Mouse (Mus musculus) cerebellum, postnatal 4 days (tissue): ENCODE results near the gene Fam43a.
A peak's percentile ranks its signal among the peaks of the same experiment; 100 is the strongest.

ENCODE experiments used
- DNase-seq, 2 experiments: peaks; one replicate each; pipeline ENCODE4 v3.0.0; 2022; ENCODE audit warnings: low spot score in 2 of 2, mixed read lengths in 1 of 2

Gene Fam43a

GRCm38 (mm10) chr16:30628401-30628800 is 28.9 kb downstream of the Fam43a start:
- DNase-seq: no peak

DNA sequence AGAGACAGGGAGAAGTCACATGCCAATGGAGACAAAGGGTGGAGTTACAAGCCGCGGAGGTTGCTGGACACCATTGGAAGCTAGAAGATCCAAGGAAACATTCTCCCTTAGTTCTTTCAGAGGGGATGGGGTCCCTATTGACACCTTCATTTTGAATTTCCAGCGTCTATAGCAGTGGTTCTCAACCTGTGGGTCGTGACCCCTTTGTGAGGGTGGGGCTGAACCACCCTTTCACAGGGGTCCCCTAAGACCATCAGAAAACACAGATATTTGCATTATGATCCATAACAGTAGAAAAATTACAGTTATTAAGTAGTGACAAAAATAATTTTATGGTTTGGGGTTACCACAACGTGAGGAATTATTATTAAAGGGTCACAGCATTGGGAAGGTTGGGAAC is 30.0 kb downstream of the Fam43a start:
- no peak for DNase-seq

DNA sequence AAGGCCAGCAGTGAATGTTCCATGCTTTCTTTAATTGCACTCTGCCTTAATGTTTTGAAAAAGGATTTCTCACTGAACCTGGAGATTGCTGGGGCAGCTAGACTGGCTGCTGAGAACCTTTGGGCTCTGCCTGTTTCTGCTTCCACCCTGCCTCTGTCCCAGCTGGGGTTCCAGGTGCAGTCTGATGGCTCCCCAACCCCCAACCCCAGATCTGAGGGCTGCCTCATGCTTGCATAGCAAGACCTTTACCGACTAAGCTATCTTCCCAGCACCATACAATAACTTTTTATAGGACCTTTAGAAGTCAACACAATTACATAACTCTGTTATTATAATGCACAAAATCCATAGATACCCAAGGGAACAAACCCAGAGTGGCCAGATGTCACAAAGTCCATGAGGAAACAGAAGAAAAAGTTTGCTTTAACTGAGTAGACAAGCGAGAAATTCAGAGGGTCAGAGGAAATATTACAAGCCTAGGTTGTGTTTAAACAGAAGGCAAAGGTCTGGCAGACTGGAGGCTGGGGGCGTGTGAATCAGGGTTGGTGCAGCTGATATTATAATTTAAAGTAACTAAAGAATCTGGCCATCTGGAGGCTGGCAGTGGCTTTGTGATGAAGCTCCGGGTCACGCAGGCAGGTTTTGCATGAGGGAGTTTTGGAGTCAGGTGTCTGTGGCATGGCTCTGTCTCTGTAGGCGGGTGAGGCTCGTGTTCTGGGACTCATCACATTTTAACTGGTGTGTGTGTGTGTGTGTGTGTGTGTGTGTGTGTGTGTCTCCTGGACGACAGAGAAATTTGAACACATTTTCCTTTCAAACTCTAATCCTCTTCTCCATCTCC is 34.6 kb downstream of the Fam43a start:
- no peak for DNase-seq

DNA sequence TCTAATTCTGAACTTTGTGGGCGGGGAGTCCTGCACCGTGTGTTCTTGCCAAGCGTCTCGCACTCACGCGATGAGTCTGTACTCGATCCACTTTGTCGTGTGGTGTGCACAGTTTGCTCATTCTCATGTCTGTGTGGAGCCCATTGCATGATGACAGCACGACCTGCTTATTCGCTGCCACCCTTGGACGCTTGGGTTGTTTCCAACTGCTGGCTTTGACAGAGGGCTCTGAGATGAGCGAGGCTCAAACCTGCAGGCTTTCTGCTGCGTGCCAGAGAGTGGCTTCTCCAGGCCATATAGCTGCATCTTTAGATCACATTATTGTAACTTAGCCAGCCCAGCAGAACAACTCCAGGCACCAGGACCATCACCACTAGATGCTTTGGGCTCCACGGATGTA is 39.1 kb downstream of the Fam43a start:
- DNase-seq: peak in 1 of 2 experiments; percentile 10

DNA sequence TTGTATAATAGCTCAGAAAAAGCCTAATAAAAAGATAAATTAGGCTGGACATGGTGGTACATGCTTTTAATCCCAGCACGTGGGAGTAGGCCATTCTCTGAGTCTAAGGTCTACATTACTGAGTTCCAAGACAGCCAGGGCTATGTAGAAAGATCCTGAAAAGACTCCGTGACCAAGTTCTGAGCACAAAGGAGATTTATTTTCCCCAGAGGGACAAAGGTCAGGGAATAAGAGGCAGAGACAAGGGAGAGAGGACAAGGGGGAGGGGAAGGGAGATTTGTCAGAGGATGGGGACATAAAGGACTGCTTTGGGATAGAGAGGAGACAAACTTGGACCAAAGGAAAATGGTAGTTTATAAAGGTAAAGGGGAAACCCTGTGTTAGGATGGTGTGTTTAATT is 41.1 kb downstream of the Fam43a start:
- DNase-seq: no peak

DNA sequence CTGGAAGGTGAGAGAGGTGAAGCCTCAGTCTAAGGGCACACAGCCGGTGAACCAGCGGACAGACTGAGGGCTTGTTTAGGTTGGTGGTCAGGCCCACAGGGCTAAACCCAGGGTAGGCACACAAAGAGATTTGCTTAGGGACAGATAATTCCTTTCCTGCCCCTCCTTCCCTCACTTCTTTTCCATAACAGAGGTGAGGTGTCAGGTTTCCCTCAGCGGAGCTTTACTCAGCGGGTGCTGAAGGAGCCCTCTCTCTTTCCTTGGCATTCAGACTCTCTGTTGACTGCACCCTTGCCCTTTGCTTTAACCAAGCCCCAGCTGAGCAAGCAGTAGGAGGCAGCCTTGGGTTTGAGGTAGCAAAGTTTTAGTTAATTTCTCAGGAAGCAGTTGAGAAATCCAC is 41.9 kb downstream of the Fam43a start:
- DNase-seq: no peak

DNA sequence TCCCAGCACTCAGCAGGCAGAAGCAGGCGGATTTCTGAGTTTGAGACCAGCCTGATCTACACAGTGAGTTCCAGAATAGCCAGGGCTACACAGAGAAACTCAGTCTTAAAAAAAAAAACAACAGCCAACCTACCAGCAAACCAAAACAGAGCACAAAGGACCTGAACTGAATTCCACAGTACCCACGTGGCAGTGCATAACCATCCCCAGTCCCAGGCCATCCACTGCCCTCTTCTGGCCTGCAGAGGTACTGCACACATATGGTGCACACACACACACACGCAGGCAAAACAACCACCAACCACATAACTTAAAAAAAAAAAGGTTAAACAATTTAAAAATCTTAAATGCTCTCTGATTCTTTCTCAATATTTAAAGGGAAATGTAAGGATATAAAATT is 42.7 kb downstream of the Fam43a start:
- no peak for DNase-seq

DNA sequence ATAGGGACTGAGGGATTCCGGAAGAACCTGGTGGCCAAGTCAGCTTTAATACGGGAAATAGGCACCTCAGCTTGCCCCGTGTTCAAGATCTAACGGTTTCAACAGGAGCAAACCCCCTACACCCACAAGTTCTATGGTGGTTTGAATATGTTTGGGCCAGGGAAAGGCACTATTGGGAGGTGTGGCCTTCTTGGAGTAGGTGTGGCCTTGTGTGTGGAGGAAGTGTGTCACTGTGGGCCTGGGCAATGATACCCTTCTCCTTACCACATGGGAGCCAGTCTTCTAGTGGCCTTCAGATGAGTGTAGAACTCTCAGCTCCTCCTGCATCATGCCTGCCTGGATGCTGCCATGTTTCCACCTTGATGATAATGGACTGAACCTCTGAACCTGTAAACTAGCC is 45.5 kb downstream of the Fam43a start:
- DNase-seq: no peak

DNA sequence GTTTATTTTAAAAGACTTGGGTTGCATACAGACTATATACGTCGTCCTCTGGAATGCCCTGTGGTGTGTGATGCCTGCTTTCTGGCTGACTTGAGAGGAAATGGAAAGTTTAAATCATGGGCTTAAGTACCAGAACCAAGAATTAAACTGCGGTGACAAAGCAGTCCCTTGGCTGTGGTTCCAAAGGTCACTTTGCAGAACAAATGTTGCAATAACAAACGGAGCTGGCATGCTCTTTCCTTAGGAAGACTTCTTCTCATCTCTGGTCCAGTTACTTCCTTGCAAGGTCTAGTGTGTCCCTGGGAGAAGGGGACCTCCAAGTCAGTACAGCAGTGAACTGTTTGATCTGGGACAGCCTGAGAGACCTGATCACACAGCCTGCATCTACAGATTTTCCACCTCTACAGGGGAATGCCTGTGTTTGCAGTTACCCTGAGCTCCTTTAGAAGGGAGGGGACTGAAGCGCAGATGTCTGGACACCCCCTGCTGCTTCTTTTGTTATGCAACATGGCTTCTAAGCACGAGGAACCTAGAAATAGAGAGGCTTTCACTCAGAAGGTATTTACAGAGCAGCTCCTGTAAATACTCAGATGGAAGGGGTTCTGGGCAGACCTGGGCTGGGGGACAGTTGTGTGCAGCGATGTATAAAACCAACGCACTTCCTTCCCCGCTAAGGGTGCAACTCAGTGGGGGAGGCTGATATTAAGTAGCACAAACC is 46.5 kb downstream of the Fam43a start:
- no peak for DNase-seq

- DNase-seq: no peak
Measured at GRCm38 (mm10) chr16:30646856-30647255, 47.3 kb downstream of the Fam43a start.

DNA sequence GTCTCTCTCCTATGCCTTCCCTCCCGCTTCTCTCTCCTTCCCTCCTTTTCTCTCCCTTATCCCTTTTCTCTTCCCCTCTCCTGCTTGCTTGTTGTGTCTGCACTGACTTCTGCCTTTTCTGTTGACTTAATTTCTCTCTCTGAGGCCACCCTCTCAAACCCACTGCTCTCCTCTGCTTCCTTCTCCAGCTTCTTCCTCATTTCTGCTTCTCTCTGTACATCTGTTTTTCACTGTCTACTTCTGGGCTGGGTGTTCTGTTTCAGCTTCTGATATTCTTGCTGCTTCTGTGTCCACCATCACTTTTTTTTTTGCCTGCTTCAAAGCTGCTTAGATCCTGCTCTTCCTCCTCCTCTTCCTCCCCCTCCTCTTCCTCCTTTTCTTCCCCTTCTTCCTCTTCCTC is 51.8 kb downstream of the Fam43a start:
- DNase-seq: no peak
